Mouse (Mus musculus): Measurements from ENCODE around the gene Gm10053. TPM values are rescaled to one million over a fixed set of nuclear protein-coding genes. Genes with fewer than 3 reads are reported as not detected.

The Gm10053 gene
- polyA plus RNA-seq, 1 experiment from 2014 or later: 162 TPM

DNA sequence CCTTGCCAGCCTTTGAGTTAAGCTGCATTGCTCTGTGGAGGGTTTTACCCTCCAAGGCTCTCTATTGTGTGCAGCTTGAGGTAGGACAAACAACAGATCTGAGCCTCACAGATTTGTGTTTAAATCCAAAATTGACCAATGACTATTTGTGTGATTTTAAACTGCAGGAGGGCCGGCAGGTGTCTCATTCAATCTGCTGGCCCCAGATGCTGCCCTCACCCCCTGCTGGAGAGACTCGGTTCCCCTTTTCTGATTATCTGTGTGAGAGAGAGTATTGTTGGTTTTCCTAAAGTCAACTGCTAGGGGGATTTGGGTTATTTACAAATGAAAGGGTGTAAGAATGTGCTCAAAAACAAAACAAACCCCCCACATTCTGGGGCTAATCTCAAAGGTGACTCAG lies 26.8 kb downstream of the Gm10053 start:
- H3K4me2 ChIP-seq: no peak overlapping the region
- H3K27me3 ChIP-seq: peaks cover 72% of the 10 kb centered on the region
- no peaks in the 10 kb centered on the region for H3K36me3 ChIP-seq
- no peaks in the 10 kb centered on the region for H3K9me3 ChIP-seq
- H3K4me1 ChIP-seq: peaks cover 28% of the 10 kb centered on the region
- no peak overlapping the region for H3K4me3 ChIP-seq
- H3K9ac ChIP-seq: no peak overlapping the region
- 1% methylated on average over 2 of the region's 2 CpGs for WGBS
- ATAC-seq (ENCODE audit: insufficient number of reproducible peaks, low FRiP score, low TSS enrichment, low read depth): no peak
- no peak overlapping the region for H3K27ac ChIP-seq

DNA sequence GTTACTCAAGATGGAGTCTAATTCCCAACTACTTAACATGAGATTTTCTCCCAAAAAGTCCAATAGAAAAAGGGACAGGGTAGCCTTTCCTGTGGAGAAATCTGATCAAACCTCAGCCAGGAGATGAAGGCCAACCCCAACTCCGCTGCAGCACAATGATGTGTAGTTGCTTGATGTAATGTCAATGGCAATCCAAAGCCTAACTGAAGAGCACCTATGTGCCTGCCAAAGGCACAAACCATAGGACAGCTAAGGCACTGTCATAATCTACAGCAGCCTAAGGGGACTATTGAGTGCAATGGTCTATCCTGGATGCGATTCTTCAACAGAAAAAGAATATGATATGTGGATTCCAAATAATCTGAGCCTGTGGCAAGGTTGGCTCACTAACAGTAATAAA lies 27.3 kb downstream of the Gm10053 start:
- 61% methylated on average over 2 of the region's 2 CpGs for WGBS
- H3K27ac ChIP-seq: no peak overlapping the region
- no peak overlapping the region for H3K4me2 ChIP-seq

DNA sequence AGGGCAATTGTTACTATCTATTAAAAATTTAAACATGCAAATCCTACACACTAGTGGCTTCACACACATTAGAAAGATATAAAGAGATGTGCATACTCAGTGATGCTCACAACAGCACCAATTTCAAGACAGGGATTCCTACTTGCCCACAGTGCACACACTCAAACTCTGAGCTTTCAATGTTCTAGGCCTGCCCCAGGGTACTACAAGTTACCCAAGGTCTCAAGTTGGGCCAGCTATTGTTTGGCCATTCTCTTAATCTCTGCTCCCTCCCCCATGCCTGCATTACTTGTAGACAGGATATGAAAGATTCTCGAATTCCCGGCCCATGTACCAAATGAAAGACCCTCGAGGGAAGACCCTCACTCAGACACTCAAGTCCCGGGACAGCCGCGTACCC lies 32.2 kb downstream of the Gm10053 start:
- no peak overlapping the region for H3K27ac ChIP-seq
- H3K4me3 ChIP-seq: no peak overlapping the region
- no peaks in the 10 kb centered on the region for H3K9me3 ChIP-seq
- H3K27me3 ChIP-seq: peaks cover 24% of the 10 kb centered on the region
- ATAC-seq (ENCODE audit: insufficient number of reproducible peaks, low FRiP score, low TSS enrichment, low read depth): no peak
- no peaks in the 10 kb centered on the region for H3K4me1 ChIP-seq
- H3K4me2 ChIP-seq: no peak overlapping the region
- no peak overlapping the region for H3K9ac ChIP-seq
- no peaks in the 10 kb centered on the region for H3K36me3 ChIP-seq
- 90% methylated on average over 6 of the region's 6 CpGs for WGBS

More for the DNA sequence above, 27.3 kb downstream of the Gm10053 start:
- H3K4me1 ChIP-seq: peaks cover 23% of the 10 kb centered on the region
- H3K36me3 ChIP-seq: no peaks in the 10 kb centered on the region
- no peaks in the 10 kb centered on the region for H3K9me3 ChIP-seq
- H3K4me3 ChIP-seq: no peak overlapping the region
- no peak overlapping the region for H3K9ac ChIP-seq
- no peak for ATAC-seq (ENCODE audit: insufficient number of reproducible peaks, low FRiP score, low TSS enrichment, low read depth)
- peaks cover 67% of the 10 kb centered on the region for H3K27me3 ChIP-seq

DNA sequence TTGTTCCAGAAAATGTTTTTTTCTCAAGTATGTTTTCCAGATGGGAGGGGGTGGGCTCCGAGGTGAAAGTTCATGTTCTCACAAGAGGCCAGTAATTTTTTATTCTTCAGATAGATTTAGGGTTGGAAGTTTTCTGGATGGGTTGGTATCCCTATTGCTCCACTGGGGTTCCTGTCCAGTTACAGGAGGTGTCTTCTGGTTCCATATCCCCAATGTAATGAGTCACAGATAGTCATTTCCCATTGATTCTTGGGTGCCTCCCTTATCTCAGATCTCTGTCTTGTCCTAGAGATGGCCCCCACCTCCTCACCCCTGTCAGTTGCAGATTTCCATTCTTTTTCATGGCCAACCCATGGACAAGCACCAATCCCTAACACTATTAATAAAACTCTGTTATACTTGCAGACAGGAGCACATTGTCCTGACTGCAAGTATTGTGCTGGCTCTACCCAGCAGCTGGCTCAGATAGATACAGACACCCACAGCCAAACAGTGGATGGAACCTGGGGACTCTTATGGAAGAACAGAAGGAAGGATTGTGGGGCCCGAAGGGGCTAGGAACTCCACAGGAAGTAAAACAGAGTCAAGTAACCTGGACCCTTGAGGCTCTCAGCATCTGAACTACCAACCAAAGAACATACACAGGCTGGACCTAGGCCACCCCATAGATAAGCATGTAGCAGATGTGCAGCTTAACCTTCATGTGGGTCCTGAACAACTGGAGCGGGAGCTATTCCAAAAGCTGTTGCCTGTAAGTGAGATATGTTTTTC lies 33.1 kb downstream of the Gm10053 start:
- 80% methylated on average over 3 of the region's 3 CpGs for WGBS
- H3K4me3 ChIP-seq: no peak overlapping the region
- no peaks in the 10 kb centered on the region for H3K4me1 ChIP-seq
- H3K9ac ChIP-seq: no peak overlapping the region
- ATAC-seq (ENCODE audit: insufficient number of reproducible peaks, low FRiP score, low TSS enrichment, low read depth): no peak
- no peaks in the 10 kb centered on the region for H3K36me3 ChIP-seq
- H3K9me3 ChIP-seq: no peaks in the 10 kb centered on the region
- H3K4me2 ChIP-seq: no peak overlapping the region
- peaks cover 15% of the 10 kb centered on the region for H3K27me3 ChIP-seq
- no peak overlapping the region for H3K27ac ChIP-seq

DNA sequence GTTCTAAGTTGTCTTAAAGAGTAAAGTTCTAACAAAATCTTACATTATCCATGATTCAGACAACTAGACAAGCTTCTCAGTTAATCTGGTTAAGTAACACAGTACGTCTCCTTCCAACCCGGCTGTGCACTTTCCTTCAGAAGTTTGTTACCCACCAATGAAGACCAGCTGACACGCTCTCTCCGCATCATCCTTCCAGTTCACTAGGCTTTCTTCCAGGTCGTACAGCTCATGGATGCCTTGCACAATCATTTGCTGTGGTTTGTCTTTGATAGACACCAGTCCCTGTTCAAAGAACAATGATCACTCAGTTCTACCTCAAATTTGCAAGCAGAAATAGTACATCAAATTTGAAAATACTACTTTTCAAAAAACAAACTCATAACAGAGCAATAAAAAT lies 45.4 kb downstream of the Gm10053 start:
- ATAC-seq (ENCODE audit: insufficient number of reproducible peaks, low FRiP score, low TSS enrichment, low read depth): no peak
- Histone ChIP-seq H3K27ac (no peak overlapping the region), H3K9me3 (no peaks in the 10 kb centered on the region), H3K4me3 (no peak overlapping the region), H3K4me2 (no peak overlapping the region), H3K36me3 (peaks cover 11% of the 10 kb centered on the region), H3K9ac (no peak overlapping the region), H3K4me1 (no peaks in the 10 kb centered on the region), H3K27me3 (no peaks in the 10 kb centered on the region)
- WGBS: 92% methylated on average over 5 of the region's 5 CpGs

Other genes with a start within 250 kb of the Gm10053 start
- 1.5 and 1.6 TPM in 2 replicates for gene Tmem252, start 201.7 kb upstream of the Gm10053 start, polyA plus RNA-seq (2015; fragmentation: Nextera tagmentation; extraction: Ambion mirVana)
- gene Pgm5, start 13.8 kb upstream of the Gm10053 start, polyA plus RNA-seq (2015; fragmentation: Nextera tagmentation; extraction: Ambion mirVana): 2.2 and 2.6 TPM in 2 replicates
- not detected in 2 replicates for gene Foxd4, start 25.5 kb downstream of the Gm10053 start, polyA plus RNA-seq (2015; fragmentation: Nextera tagmentation; extraction: Ambion mirVana)
- 17.1 and 18.1 TPM in 2 replicates for gene Cbwd1, start 85.9 kb downstream of the Gm10053 start, polyA plus RNA-seq (2015; fragmentation: Nextera tagmentation; extraction: Ambion mirVana)
- gene Dock8, start 123.8 kb downstream of the Gm10053 start, polyA plus RNA-seq (2015; fragmentation: Nextera tagmentation; extraction: Ambion mirVana): 6.2 and 6.6 TPM in 2 replicates